Mouse (Mus musculus): ENCODE data around the gene Myl6. TPM values are rescaled to one million over a fixed set of nuclear protein-coding genes. Genes with fewer than 3 reads are reported as not detected.
A peak's percentile ranks its signal among the peaks of the same experiment; 100 is the strongest.
"Not testable (repeated sequence)": the region's sequence is repeated elsewhere in the genome, so short reads cannot be mapped to it uniquely, and the experiment has no call there.

The Myl6 gene
- polyA plus RNA-seq, 1 experiment from 2014 or later = 780 TPM

DNA sequence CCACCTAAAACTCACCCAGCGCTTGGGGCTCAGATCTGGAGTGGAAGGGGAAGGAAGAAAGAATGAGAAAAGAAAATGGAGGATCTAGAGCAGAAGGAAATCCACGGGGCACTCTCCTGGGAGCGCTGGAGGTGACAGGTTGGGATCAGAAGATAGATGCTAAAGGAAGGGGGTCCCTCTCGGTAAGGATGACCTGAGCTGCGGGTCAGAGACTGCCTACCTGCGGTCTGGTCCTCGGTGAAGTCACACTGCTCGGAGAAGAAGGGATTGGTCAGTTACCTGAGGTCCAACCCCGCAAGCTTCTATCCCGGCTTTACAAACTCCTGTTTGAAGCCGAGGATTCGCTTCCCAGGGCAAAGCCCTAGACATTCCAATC, 638 bp downstream of the Myl6 start:
- DNase-seq (ENCODE audit: extremely low spot score, low spot score) = no peak
- peaks cover 55% of the 10 kb centered on the region for H3K4me1 ChIP-seq
- H3K4me3 ChIP-seq = peak overlapping the region; percentile 85
- peak overlapping the region; percentile 91 for H3K27ac ChIP-seq
- peaks cover 14% of the 10 kb centered on the region for H3K27me3 ChIP-seq (ENCODE audit: poor library complexity, severe bottlenecking)
- 0% methylated on average over 12 of the region's 12 CpGs for WGBS
- peaks cover 42% of the 10 kb centered on the region for H3K36me3 ChIP-seq (replicated peaks)
- H3K9me3 ChIP-seq = no peaks in the 10 kb centered on the region

DNA sequence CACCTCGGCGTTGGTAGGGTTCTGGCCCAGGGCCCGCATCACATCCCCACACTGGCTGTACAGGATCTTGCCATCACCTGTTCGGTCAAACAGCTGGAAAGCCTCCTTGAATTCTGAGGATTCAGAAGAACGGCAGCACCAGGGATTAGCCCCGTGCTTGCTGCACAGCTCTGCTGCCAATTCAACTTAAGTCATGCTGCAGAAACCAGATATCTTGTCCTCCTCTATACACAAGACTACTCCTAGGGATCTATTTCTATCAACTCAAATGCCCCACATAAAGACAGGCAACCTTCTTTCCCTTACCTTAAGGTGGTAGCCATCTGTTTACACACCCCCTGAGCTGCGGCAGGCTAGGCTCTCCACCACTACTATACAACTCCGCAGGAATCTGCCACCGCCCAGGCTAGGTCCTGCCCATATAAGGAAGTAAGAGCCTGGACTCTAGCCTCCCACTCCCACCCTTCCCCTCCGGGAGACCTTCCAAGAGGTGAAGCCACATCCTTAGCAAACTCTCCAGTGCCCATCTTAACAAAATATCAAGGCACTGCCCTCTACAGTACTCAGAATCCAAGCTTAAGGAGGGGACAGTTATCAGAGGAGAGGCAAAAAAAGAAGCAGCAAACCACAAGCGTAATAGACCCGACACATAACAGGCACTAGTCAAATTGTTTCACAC, 1.2 kb downstream of the Myl6 start:
- peak; percentile 44 for DNase-seq (ENCODE audit: extremely low spot score, low spot score)
- H3K9me3 ChIP-seq = no peaks in the 10 kb centered on the region
- peaks cover 50% of the 10 kb centered on the region for H3K4me1 ChIP-seq
- peak overlapping the region; percentile 91 for H3K27ac ChIP-seq
- peaks cover 14% of the 10 kb centered on the region for H3K27me3 ChIP-seq (ENCODE audit: poor library complexity, severe bottlenecking)
- H3K4me3 ChIP-seq = peak overlapping the region; percentile 85
- 40% methylated on average over 12 of the region's 12 CpGs for WGBS
- peaks cover 48% of the 10 kb centered on the region for H3K36me3 ChIP-seq (replicated peaks)

DNA sequence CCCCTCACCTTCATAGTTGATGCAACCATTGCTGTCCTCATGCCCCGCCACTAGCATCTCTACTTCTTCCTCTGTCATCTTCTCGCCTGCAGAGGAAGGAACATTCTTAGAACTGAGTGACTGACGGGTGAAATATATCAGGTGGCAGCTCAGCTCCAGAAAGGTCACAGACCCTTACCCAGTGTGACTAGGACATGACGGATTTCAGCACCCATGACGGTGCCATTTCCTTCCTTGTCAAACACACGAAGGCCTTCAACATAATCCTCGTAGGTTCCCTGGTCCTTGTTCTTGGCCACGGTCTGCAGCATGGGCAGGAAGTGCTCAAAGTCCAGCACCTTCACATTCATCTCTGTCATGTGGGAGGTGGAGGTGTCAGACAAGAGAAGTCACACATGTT, 1.9 kb downstream of the Myl6 start:
- Histone ChIP-seq H3K4me1 (peaks cover 43% of the 10 kb centered on the region), H3K36me3 (replicated peaks) (peaks cover 55% of the 10 kb centered on the region), H3K4me3 (peak overlapping the region; percentile 85), H3K27me3 (ENCODE audit: poor library complexity, severe bottlenecking) (peaks cover 10% of the 10 kb centered on the region), H3K27ac (peak overlapping the region; percentile 91)
- not testable (repeated sequence) for DNase-seq (ENCODE audit: extremely low spot score, low spot score); H3K9me3 ChIP-seq
- 87% methylated on average over 8 of the region's 8 CpGs for WGBS

DNA sequence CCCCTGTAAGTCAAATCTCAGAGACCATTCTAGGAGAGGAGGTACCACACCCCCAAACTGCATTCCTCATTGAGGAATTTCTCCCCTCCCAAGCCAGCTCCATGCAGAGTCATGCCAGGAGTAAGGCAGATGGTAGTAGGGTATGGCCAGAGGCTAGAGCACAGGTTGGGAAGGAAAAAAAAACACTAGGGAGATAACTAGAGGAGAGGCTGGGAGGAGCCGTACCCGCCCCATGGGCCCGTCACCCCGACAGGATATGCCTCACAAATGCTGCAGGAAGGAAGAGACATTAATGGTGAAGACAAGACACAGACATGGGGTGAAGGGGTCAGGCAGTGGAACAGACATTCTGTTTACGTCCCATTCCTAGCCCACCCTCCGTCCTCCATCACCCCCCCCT, 2.5 kb downstream of the Myl6 start:
- Histone ChIP-seq H3K4me1 (peaks cover 38% of the 10 kb centered on the region), H3K36me3 (replicated peaks) (peaks cover 60% of the 10 kb centered on the region), H3K27ac (peak overlapping the region; percentile 30; the same call in 1 of the 2 replicates), H3K27me3 (ENCODE audit: poor library complexity, severe bottlenecking) (peaks cover 4% of the 10 kb centered on the region), H3K9me3 (no peaks in the 10 kb centered on the region), H3K4me3 (peak overlapping the region; percentile 85)
- 88% methylated on average over 6 of the region's 6 CpGs for WGBS
- DNase-seq (ENCODE audit: extremely low spot score, low spot score) = no peak

DNA sequence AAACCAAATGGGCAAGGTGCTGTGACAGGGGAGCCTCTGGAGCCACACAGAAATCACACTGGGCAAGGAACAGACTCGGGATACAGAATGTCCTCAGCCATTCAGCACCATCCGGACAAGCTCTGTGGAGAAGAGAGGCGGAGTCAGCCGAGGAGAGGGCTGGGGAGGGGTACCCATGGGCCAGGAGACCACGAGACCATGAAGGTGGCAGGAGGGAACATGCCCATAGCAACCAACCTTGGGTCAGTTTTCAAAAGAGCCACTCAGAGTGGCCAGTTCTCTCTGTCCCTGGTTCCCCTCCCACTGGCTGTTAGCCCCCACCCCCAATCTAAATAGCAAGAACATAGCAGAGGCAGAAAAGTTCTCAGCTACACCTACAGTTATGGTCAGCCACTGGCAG, 3.0 kb downstream of the Myl6 start:
- no peak for DNase-seq (ENCODE audit: extremely low spot score, low spot score)
- H3K27me3 ChIP-seq (ENCODE audit: poor library complexity, severe bottlenecking) = no peaks in the 10 kb centered on the region
- H3K4me1 ChIP-seq = peaks cover 34% of the 10 kb centered on the region
- peaks cover 66% of the 10 kb centered on the region for H3K36me3 ChIP-seq (replicated peaks)
- H3K9me3 ChIP-seq = no peaks in the 10 kb centered on the region
- H3K4me3 ChIP-seq = peak overlapping the region; percentile 85; the same call in 1 of the 2 replicates
- WGBS = 66% methylated on average over 5 of the region's 5 CpGs
- no peak overlapping the region for H3K27ac ChIP-seq

DNA sequence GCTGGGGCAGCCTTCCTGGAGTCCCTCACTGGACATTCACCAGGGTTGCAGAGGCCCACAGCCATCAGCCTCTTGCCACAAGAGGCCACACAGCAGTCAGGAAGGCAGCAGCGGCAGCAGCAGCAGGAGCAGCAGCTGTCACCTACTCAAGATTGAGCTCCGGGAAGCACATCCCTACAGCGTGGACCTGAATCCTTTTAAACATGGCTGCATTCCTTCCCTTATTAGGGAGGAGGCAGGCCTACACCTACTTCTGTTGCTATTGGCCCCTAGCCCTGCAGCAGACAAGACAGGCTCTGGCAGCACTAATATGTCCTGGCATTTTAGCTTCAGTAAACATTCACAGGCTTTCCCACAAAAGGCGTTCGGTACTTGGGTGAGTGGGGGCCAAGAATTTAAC, 3.7 kb downstream of the Myl6 start:
- no peaks in the 10 kb centered on the region for H3K9me3 ChIP-seq
- H3K27me3 ChIP-seq (ENCODE audit: poor library complexity, severe bottlenecking) = no peaks in the 10 kb centered on the region
- no peak overlapping the region for H3K4me3 ChIP-seq
- WGBS = 81% methylated on average over 5 of the region's 5 CpGs
- peaks cover 32% of the 10 kb centered on the region for H3K4me1 ChIP-seq
- DNase-seq (ENCODE audit: extremely low spot score, low spot score) = no peak
- H3K36me3 ChIP-seq (replicated peaks) = peaks cover 73% of the 10 kb centered on the region
- H3K27ac ChIP-seq = no peak overlapping the region

DNA sequence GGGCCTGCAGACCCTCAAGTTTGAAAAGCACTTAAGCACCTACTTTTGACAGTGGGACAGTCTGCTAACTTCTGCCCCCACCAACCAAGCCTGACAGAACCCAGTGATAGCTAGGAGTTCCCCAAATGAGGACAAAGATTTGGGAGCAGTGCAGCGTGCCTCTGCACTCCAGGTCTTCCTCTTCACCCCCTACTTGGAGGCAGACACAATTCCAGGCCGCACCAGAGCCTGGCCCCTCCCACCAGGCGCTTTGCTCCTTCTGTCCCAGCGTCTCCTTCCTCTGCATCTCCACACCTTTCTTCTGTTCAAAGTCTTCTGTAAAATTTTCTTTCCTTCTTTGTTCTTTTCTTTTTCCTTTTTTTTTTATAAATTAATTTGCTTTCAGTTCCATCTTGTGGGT, 4.2 kb downstream of the Myl6 start:
- WGBS = 67% methylated on average over 4 of the region's 4 CpGs
- Histone ChIP-seq H3K27ac (no peak overlapping the region), H3K27me3 (ENCODE audit: poor library complexity, severe bottlenecking) (no peaks in the 10 kb centered on the region), H3K9me3 (no peaks in the 10 kb centered on the region), H3K4me3 (no peak overlapping the region), H3K36me3 (replicated peaks) (peaks cover 76% of the 10 kb centered on the region), H3K4me1 (peaks cover 27% of the 10 kb centered on the region)
- no peak for DNase-seq (ENCODE audit: extremely low spot score, low spot score)

DNA sequence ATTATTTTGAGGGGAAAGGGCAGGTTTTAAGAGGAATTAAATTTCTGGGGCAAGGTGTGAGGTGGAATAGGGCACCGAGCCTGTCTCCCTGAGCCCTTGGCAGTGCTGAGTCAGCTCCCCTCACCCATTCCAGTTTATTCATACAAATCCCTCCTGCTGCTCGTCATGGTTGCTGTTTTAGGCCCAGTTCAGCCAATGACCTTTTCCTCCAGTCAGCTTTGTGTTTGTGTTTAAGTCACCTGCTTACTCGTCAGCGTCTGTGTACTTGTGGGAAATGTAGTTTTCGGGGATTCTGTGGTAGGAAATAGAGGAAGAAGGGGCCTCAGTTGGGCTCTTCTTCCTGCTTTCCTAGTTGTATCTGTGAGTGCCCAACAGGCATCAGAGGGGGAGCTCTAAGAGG, 4.6 kb downstream of the Myl6 start:
- Histone ChIP-seq H3K4me3 (no peak overlapping the region), H3K36me3 (replicated peaks) (peaks cover 80% of the 10 kb centered on the region), H3K9me3 (no peaks in the 10 kb centered on the region), H3K27me3 (ENCODE audit: poor library complexity, severe bottlenecking) (no peaks in the 10 kb centered on the region), H3K27ac (no peak overlapping the region), H3K4me1 (peaks cover 23% of the 10 kb centered on the region)
- DNase-seq (ENCODE audit: extremely low spot score, low spot score) = no peak
- 84% methylated on average over 5 of the region's 5 CpGs for WGBS

DNA sequence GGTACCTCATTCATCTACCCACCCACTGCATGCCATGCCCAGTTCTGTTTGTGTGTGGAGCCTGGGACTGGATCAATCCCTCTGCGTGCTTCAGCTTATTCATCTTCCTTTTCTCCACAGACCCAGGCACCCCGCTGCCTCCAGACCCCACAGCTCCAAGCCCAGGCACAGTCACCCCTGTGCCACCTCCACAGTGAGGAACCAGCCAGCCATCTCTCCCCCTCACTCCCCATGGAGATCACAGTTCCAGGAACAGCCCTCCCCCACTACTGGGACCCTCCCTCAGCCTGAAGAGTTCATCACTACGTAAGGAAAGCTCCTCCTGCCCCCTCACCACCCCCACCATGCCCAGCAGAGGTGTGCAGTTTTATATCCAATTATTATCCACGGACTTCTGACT, 5.2 kb downstream of the Myl6 start:
- Histone ChIP-seq H3K36me3 (replicated peaks) (peaks cover 86% of the 10 kb centered on the region), H3K4me3 (no peak overlapping the region; the same call in 1 of the 2 replicates), H3K4me1 (peaks cover 22% of the 10 kb centered on the region), H3K27me3 (ENCODE audit: poor library complexity, severe bottlenecking) (no peaks in the 10 kb centered on the region), H3K27ac (no peak overlapping the region), H3K9me3 (no peaks in the 10 kb centered on the region)
- WGBS = 91% methylated on average over 4 of the region's 4 CpGs
- DNase-seq (ENCODE audit: extremely low spot score, low spot score) = no peak

DNA sequence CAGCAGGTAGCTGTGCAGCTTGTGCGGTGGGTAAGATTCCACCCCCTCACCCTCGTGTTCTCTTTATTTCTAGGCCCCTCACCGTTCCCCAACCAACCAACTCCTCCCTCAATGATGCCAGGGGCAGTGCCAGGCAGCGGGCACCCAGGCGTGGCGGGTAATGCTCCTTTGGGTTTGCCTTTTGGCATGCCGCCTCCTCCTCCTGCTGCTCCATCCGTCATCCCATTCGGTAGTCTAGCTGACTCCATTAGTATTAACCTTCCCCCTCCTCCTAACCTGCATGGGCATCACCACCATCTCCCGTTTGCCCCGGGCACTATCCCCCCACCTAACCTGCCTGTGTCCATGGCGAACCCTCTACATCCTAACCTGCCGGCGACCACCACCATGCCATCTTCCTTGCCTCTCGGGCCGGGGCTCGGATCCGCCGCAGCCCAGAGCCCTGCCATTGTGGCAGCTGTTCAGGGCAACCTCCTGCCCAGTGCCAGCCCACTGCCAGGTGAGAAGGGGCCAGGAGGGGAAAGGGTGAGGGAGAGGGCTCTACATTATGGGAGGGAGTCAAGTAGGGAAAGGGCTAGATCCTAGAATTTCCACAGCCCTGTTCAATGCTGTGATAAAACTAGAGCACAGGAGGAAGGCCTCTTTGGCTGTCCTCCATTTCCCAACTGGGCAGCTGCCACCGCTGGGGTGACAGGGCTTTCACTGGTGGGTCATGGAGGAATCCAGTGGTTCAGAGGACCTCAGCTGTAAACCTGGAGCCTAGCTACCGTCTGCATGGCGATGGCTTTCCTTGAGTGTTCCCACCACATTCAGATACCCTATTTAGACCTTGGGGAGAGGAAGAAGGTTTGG, 5.9 kb downstream of the Myl6 start:
- Histone ChIP-seq H3K36me3 (replicated peaks) (peaks cover 93% of the 10 kb centered on the region), H3K9me3 (no peaks in the 10 kb centered on the region), H3K27ac (no peak overlapping the region), H3K4me1 (peaks cover 22% of the 10 kb centered on the region), H3K27me3 (ENCODE audit: poor library complexity, severe bottlenecking) (no peaks in the 10 kb centered on the region), H3K4me3 (no peak overlapping the region)
- no peak for DNase-seq (ENCODE audit: extremely low spot score, low spot score)
- WGBS = 94% methylated on average over 22 of the region's 22 CpGs

DNA sequence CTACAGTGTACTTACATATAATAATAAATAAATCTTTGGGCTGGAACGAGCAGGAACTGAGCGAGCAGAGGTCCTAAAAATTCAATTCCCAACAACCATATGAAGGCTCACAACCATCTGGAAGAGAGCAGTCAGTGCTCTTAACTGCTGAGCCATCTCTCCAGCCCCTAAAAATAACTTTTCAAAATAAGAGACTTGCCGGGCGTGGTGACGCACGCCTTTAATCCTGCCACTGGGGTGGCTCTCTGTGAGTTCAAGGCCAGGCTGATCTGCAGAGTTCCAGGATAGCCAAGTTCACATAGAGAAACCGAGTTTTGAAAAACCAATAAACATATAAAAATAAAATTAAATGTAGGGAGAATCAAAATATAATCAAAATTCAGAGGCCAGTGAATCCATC, 7.6 kb downstream of the Myl6 start:
- Histone ChIP-seq H3K4me3 (no peak overlapping the region), H3K27me3 (ENCODE audit: poor library complexity, severe bottlenecking) (no peaks in the 10 kb centered on the region), H3K27ac (no peak overlapping the region), H3K36me3 (replicated peaks) (peaks cover 99% of the 10 kb centered on the region), H3K9me3 (no peaks in the 10 kb centered on the region), H3K4me1 (peaks cover 5% of the 10 kb centered on the region)
- 94% methylated on average over 7 of the region's 7 CpGs for WGBS
- no peak for DNase-seq (ENCODE audit: extremely low spot score, low spot score)

DNA sequence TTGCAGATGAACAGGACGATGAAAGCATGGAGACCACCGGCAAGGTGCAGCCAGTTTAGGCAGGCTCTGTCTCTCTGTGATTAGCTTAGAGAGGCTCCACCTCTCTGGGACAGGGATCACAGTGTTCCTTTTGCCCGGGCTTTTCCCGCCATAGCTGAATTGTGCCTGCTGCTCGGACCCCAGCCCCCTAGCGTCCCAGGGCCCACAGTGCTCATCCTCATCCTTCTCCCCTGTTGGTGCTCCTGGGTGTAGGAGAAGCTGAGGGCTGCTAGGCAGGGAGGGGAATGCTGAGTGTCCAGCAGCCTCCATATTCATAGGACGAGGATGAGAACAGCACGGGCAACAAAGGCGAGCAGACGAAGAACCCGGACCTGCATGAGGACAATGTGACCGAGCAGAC, 19.6 kb downstream of the Myl6 start:
- Histone ChIP-seq H3K9me3 (no peaks in the 10 kb centered on the region), H3K4me3 (no peak overlapping the region), H3K27ac (no peak overlapping the region), H3K4me1 (no peaks in the 10 kb centered on the region), H3K27me3 (ENCODE audit: poor library complexity, severe bottlenecking) (no peaks in the 10 kb centered on the region), H3K36me3 (replicated peaks) (peaks cover 99% of the 10 kb centered on the region)
- WGBS = 84% methylated on average over 12 of the region's 12 CpGs
- no peak for DNase-seq (ENCODE audit: extremely low spot score, low spot score)

DNA sequence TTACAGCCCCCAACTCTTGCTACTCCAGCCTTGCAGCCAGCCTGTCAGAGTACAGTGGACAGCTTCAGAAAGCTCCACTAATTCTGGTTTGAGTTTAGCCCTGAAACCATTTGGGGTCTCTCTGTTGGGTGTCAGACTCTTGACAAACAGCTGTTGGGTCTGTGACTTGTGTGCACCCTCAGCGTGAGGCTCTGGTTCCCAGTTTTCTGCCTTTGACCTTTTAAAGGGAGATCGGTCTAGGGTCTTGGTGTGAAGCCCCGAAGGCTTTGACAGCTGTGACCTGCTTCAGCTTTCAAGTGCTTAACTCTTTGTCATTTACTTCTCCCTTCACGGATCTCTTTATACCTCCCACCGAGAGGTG, 33.7 kb downstream of the Myl6 start:
- peaks cover 46% of the 10 kb centered on the region for H3K36me3 ChIP-seq (replicated peaks)
- peaks cover 21% of the 10 kb centered on the region for H3K27me3 ChIP-seq (ENCODE audit: poor library complexity, severe bottlenecking)
- WGBS = 2% methylated on average over 5 of the region's 5 CpGs
- peak overlapping the region; percentile 98 for H3K27ac ChIP-seq
- no peaks in the 10 kb centered on the region for H3K9me3 ChIP-seq
- H3K4me3 ChIP-seq = peak overlapping the region; percentile 96
- peaks cover 14% of the 10 kb centered on the region for H3K4me1 ChIP-seq
- no peak for DNase-seq (ENCODE audit: extremely low spot score, low spot score)
